Mouse (Mus musculus) gonadal fat pad, adult 2 months (tissue): ENCODE data around the gene Acad10. TPM values are rescaled to one million over a fixed set of nuclear protein-coding genes. Genes with fewer than 3 reads are reported as not detected.
"Not testable (repeated sequence)": the region's sequence is repeated elsewhere in the genome, so short reads cannot be mapped to it uniquely, and the experiment has no call there.

Experiments
- DNase-seq: peaks from one replicate; pipeline ENCODE4 v3.0.0-alpha.2; 2012; ENCODE audit warnings: low read depth
- polyA plus RNA-seq: library from polyadenylated mRNA; depleted of rRNA; stranded (reverse); fragments of >200 nt; gene quantifications from 2 replicates; pipeline ENCODE4 v1.2.3, GENCODE M21; 2012

Acad10 gene
- polyA plus RNA-seq, 1 experiment, result 13.4 TPM

GRCm38 (mm10) chr5:121657656-121658055 is 2.7 kb downstream of the Acad10 start:
- DNase-seq, result not testable (repeated sequence)

DNA sequence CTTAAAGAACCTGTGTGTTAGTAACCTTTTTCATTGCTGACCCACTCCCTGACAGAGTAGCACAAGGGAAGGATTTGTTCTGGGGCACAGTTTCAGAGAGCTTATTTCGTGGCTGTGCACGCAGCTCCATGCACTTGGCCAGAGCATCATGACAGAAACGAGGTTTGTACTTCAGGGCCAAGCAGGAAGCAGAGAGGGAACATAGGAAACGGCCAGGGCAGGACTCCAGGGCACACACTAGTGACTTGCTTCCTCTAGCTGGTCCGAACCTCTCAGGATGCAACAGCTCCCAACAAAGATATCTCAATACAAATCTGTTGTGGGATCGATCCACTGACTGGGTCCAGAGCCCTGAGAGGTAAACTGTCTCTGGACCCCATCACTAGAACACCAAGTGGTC is 3.4 kb downstream of the Acad10 start:
- DNase-seq, result not testable (repeated sequence)

DNA sequence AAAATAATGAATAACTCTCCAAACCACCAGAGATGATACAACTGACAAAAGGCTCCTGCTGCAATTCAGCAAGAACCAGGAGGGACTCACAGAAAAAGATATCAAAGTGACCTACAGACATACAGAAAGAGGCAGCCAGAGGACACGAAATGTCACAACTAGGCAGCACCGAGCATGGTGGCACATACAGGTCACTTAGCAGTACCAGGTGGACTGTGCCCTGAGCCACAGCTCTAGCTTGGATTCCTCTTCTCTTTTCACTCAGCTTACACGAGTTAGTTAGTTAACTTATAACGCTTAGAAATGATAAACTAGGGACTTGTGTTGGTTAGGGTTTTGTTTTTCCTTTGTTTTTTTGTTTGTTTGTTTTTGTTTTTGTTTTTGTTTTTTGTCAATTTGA is 5.8 kb downstream of the Acad10 start:
- DNase-seq, result no peak

- no peak for DNase-seq
Measured at GRCm38 (mm10) chr5:121649134-121649533, 11.2 kb downstream of the Acad10 start.

DNA sequence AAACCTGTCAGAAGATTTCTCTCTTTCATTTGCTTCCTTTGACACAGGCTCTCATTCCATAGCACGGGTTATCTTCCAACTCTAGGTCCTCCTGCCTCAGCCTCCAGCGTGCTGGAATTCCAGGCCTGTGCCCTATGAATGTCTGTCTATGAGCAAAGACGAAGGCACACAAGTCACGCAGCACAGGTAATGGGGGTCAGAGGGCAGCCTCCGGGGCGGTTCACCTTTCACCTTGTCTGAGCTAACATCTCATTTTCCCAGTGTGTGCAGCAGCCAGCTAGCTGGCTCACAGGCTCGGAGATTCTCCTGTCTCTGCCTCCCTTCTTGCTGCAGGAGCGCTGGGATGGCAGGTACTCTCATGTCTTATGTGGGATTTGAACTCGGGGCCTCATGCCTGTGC is 20.7 kb downstream of the Acad10 start:
- no peak for DNase-seq

- peak; percentile 83 for DNase-seq
Measured at GRCm38 (mm10) chr5:121637296-121637695, 23.0 kb downstream of the Acad10 start.

DNA sequence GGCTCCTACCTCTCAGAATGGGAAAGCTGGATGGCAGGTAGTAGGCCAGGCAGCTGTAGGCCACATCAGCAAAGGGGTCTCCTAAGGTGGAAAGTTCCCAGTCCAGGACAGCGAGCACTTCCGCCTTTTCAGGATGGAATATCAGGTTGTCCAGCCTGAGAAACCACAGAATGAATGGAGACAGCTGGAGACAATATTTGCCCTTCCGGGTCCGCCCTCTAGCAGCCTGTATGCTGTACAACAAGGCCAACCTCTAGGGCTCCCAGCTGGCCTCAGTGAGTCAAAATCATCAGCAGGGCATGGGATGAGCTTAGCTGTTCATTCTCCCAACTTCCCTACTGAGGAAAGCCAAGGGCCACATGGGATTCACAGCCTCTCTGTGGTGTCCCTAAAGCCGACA is 25.6 kb downstream of the Acad10 start:
- no peak for DNase-seq

GRCm38 (mm10) chr5:121632804-121633203 is 27.5 kb downstream of the Acad10 start:
- DNase-seq, result no peak

DNA sequence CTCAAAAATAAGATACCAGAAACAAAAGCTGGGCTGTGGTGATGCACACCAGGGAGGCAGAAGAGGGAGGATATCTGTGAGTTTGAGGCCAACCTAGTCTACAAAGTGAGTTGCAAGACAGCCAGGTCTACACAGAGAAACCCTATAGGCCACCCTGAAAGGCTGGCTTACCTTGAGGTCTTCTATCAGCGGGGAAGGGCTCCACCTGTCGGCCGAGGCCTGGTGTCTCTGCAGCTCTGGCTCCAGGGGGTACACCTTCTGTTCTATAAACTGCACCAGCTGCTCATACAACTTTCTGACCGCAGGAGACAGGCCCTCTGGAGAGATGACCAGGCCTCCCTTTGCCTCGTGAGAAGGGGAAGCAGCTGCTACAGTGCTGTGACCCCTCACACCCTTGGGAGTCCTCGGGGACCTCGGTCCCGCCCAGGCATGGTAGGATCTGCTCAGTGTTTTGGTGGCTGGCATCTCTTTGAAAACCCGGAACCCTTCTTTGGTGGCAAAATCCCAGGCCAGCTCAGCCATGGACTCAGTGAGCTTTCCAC is 29.1 kb downstream of the Acad10 start:
- not testable (repeated sequence) for DNase-seq

- DNase-seq, result no peak
Measured at GRCm38 (mm10) chr5:121627871-121628270, 32.4 kb downstream of the Acad10 start.

DNA sequence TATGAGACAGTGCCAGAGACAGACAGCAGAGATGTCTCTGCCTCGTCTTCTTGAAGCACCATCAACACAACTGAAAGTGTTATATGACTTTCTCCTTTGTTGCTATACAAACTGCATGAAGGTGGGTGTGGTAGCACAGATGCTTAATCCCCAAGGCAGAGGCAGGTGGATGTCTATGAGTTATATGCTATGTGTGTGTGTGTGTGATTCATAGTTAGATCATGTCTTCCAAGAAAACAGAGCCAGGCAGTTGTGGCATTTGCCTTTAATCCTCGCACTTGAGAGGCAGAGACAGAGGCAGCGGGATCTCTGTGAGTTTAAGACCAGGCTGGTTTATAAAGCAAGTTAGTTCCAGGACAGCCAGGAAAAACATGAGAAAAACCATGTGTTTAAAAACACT is 37.1 kb downstream of the Acad10 start:
- no peak for DNase-seq

- no peak for DNase-seq
Measured at GRCm38 (mm10) chr5:121621102-121621501, 39.2 kb downstream of the Acad10 start.

DNA sequence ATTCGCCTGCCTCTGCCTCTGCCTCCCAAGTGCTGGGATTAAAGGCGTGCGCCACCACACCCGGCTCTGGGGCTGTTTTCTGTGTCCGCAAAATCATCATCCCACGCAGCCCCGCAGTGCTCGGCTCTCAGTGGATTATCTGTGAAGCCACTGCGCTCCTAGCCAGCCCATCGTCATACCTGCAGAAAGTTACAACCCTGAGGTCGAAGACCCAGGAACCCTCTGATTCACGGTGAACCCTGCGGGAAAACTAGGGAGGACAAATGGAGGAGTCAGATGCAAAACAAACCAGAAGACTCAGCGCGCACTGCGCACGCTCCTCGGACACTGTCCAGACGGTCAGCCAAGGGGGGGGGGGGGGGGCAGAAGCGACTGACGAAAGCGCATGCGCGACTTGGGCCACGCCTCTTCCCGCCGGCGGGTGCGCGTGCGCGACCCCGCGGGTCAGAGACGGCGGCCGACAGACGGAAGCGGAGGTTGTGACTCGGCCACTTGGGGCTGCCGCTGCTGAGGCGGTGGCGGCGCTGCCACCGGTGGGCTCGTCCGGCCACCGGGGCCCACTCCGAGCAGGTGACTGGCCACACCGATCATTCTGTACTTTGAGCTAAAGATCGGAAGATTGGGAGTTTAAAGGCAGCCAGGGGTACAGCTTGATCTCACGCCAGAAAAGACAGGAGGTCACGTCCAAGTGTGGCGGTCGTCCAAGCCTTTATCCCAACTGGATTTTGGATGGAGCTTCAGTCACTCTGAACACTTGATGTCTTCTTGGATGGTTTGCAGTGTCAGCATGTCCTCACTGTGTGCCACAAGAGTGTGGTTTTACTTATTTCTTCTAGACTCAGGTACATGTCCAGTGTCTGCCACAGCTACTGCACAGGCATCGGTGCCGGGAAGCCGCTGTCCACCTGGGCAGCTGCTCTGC is 41.5 kb downstream of the Acad10 start, which contains the start of gene Acad12:
Gene Acad12 (minus strand): TSS at position 347 of the 922 bp plus-strand sequence.
- DNase-seq, result no peak

GRCm38 (mm10) chr5:121614921-121615320 is 45.4 kb downstream of the Acad10 start:
- DNase-seq, result not testable (repeated sequence)

- no peak for DNase-seq
Measured at GRCm38 (mm10) chr5:121612036-121612435, 48.3 kb downstream of the Acad10 start.

- DNase-seq, result not testable (repeated sequence)
Measured at GRCm38 (mm10) chr5:121609556-121610135, 50.7 kb downstream of the Acad10 start.

DNA sequence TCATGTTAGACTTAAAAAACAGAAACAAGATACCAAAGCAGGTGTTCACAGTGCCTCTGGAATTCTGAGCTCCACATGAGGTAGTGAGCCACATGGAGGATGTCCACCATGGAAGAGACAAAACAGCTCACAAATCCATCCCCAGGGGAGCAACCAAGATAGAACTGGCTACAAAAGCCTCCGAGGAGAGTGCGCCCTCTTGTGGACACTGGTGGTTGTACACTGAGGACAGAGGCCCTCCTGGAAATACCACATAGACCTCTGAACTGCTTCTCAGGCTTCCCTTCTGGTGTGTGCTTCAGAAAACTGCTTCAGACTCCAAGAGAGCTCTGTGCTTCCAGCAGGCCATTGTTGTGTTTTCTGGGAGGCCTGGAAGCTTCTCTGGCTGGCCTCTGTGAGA is 54.2 kb downstream of the Acad10 start:
- DNase-seq, result no peak

DNA sequence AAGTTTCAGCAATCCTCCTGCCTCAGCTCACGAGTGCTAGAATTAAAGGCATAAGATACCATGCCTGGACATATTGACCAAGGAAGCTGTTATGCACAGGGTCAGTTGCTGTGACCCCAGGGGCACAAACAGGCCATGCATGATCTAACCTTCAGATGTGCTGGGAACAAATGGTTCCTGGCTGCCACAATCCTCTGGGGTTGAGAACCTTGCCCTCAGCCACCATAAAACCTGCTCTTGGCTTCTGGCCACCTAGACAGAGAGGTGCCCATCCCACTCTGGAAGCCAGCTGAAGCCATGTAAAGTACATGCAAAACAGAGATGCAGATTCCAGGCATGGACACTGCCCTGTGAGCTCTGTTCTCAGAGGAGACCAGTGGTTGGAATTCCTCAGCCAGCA is 56.5 kb downstream of the Acad10 start:
- not testable (repeated sequence) for DNase-seq

DNA sequence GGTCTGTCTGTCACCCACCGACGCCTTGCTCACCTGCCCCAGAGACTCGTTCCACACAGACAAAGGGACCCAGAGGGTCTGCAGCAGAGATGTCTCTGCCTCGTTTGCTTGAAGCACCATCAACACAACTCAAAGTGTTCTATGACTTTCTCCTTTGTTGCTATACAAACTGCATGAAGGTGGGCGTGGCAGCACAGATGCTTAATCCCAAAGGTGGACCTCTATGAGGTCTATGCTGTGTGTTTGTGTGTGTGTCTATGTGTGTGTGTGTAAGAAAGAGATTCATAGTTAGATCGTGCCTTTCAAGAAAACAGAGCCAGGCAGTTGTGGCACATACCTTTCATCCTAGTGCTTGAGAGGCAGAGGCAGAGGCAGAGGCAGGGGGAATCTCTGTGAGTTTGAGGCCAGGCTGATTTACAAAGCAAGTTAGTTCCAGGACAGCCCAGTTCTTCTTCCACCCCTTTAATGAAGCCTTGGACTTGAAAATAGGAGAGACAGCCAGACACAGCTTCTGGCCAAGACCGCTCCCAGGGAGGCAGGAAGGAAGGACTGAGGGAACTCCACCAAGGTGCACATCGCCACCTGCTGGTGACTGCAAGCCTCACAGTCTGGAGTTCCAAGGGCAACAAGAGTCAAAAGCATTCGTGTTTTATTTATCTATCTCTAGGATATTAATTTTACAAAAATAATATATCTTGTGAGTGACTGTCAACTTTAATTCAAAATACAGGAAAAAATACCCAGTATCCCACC is 58.6 kb downstream of the Acad10 start:
- no peak for DNase-seq

GRCm38 (mm10) chr5:121598871-121599610 is 61.3 kb downstream of the Acad10 start:
- no peak for DNase-seq

DNA sequence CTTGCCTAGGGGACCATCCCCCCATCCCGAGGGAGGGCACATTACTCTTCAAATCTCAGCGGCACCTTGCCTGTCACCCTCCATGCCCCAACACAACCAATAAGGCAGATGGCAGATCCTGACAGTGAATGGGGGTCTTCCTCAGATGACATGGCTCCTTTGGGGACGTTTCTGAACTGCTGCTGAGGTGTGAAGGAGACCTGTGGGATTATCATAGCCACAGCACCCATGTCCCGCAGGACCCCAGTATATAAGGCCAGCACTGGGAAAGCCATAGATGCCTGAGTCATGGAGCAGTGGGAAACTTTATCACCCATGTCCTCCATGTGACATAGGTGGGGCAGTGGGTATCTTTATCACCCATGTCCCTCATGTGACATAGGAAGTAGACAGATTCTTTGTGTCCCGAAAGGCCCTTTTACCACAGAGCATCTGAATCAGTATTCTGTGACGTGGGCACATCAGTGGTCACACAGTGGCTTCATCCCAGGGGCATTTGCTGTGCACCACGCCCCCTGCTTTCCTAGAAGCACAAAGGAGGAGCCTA is 62.2 kb downstream of the Acad10 start:
- no peak for DNase-seq
